Mouse (Mus musculus) spleen, adult 2 months (tissue): ENCODE measurements around the gene Rbm14.

Experiments used
- CTCF ChIP-seq: fragments of 200-500 bp; IDR thresholded peaks from 2 replicates; pipeline ENCODE4 v1.5.1; 2011; ENCODE audit warnings: mild to moderate bottlenecking, inconsistent platforms; ENCODE audit not compliant: insufficient read depth, insufficient read length, insufficient replicate concordance; ENCODE audit errors: extremely low read depth
- POLR2A ChIP-seq: fragments of 200-500 bp; IDR thresholded peaks from 2 replicates; pipeline ENCODE4 v1.6.1; 2011; ENCODE audit warnings: low read depth, low read length, inconsistent platforms

DNA sequence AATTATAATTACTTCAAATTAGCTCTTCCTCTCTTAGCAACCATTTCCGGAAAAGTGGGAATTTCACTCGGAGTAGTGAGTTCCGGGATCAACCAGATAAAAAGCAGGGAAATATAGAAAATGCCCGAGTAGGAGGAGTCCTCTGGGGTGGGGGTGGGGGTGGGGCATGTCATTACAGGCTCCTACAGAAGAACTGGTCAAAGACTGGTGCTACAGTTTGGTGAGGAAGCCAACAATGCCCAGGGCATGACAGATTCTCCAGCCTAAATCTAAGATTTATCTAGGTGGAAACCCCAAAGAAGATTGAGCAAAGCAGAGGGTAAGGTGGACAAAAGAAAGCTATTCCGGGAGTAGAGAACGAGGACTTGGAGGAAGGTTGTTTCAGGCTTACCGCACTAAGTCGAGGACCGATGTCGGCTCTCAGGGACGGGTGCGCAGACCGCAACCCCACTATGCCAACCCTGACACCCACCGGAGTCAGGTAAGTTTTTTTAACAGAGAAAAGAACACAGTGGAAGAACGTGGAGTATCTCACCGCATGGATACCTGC lies 18.1 kb downstream of the Rbm14 start:
- no peak for TF ChIP-seq CTCF
- no peak for TF ChIP-seq POLR2A
